Mouse (Mus musculus) adipocyte (in vitro differentiated cells): Measurements from ENCODE around the gene St8sia1.

Experiments used
- DNase-seq: peaks from one replicate; pipeline ENCODE4 v3.0.0-alpha.2; 2016; ENCODE audit warnings: low spot score

St8sia1 gene

GRCm38 (mm10) chr6:142863881-142864280 is 100.4 kb downstream of the St8sia1 start:
- DNase-seq, result no peak

GRCm38 (mm10) chr6:142862265-142862664 is 102.0 kb downstream of the St8sia1 start:
- no peak for DNase-seq

GRCm38 (mm10) chr6:142860396-142860795 is 103.9 kb downstream of the St8sia1 start:
- DNase-seq, result no peak

- no peak for DNase-seq
Measured at GRCm38 (mm10) chr6:142859946-142860345, 104.3 kb downstream of the St8sia1 start.

GRCm38 (mm10) chr6:142858937-142859336 is 105.3 kb downstream of the St8sia1 start:
- DNase-seq, result no peak

GRCm38 (mm10) chr6:142856258-142856874 is 107.9 kb downstream of the St8sia1 start:
- DNase-seq, result no peak

- DNase-seq, result no peak
Measured at GRCm38 (mm10) chr6:142855761-142856160, 108.5 kb downstream of the St8sia1 start.

- no peak for DNase-seq
Measured at GRCm38 (mm10) chr6:142852419-142853377, 111.6 kb downstream of the St8sia1 start.

GRCm38 (mm10) chr6:142850436-142850835 is 113.8 kb downstream of the St8sia1 start:
- DNase-seq, result no peak

GRCm38 (mm10) chr6:142849326-142849725 is 114.9 kb downstream of the St8sia1 start:
- DNase-seq, result no peak

- DNase-seq, result no peak
Measured at GRCm38 (mm10) chr6:142847914-142848674, 116.2 kb downstream of the St8sia1 start.

GRCm38 (mm10) chr6:142846855-142847254 is 117.4 kb downstream of the St8sia1 start:
- no peak for DNase-seq

GRCm38 (mm10) chr6:142845066-142845465 is 119.2 kb downstream of the St8sia1 start:
- DNase-seq, result no peak

- DNase-seq, result no peak
Measured at GRCm38 (mm10) chr6:142844061-142844460, 120.2 kb downstream of the St8sia1 start.

GRCm38 (mm10) chr6:142838501-142838900 is 125.8 kb downstream of the St8sia1 start:
- no peak for DNase-seq

GRCm38 (mm10) chr6:142837326-142837725 is 126.9 kb downstream of the St8sia1 start:
- DNase-seq, result no peak

- DNase-seq, result no peak
Measured at GRCm38 (mm10) chr6:142835726-142836125, 128.5 kb downstream of the St8sia1 start.

- no peak for DNase-seq
Measured at GRCm38 (mm10) chr6:142834911-142835310, 129.3 kb downstream of the St8sia1 start.

- DNase-seq, result no peak
Measured at GRCm38 (mm10) chr6:142831706-142832105, 132.5 kb downstream of the St8sia1 start.

- DNase-seq, result no peak
Measured at GRCm38 (mm10) chr6:142831243-142831642, 133.0 kb downstream of the St8sia1 start.

- no peak for DNase-seq
Measured at GRCm38 (mm10) chr6:142830221-142830620, 134.0 kb downstream of the St8sia1 start.

GRCm38 (mm10) chr6:142825449-142825848 is 138.8 kb downstream of the St8sia1 start:
- no peak for DNase-seq
